Mouse (Mus musculus): ENCODE data around the gene Spata13. TPM values are rescaled to one million over a fixed set of nuclear protein-coding genes. Genes with fewer than 3 reads are reported as not detected.

Spata13 gene
- polyA plus RNA-seq, 1 experiment: 21.6 TPM

- peak overlapping the region; percentile 33; the same call in 1 of the 2 replicates for H3K27ac ChIP-seq (ENCODE audit: insufficient read depth, low read depth, low read length)
Observed at GRCm38 (mm10) chr14:60629887-60630460, 3.8 kb upstream of the Spata13 start.

GRCm38 (mm10) chr14:60630981-60631380, 2.8 kb upstream of the Spata13 start:
- Histone ChIP-seq H3K36me3 (ENCODE audit: control insufficient read depth, insufficient read depth, low read length) (no peaks in the 10 kb centered on the region), H3K27me3 (ENCODE audit: control insufficient read depth, insufficient read depth, low read length) (no peaks in the 10 kb centered on the region; the same call in 1 of the 2 replicates), H3K27ac (ENCODE audit: insufficient read depth, low read depth, low read length) (no peak overlapping the region), H3K4me1 (ENCODE audit: control insufficient read depth, insufficient read depth, insufficient read length, low read length) (peaks cover 7% of the 10 kb centered on the region), H3K4me3 (ENCODE audit: low read depth, low read length) (no peak overlapping the region)
- 78% methylated on average over 4 of the region's 4 CpGs for WGBS
- TF ChIP-seq CTCF (IDR thresholded peaks at IDR 0.05; ENCODE audit: extremely low read depth, insufficient read length, insufficient replicate concordance, low read depth, low read length): no peak
- no peak for TF ChIP-seq POLR2A (IDR thresholded peaks at IDR 0.05; ENCODE audit: low read depth, low read length)

More at GRCm38 (mm10) chr14:60629887-60630460, 3.8 kb upstream of the Spata13 start:
- H3K27me3 ChIP-seq (ENCODE audit: control insufficient read depth, insufficient read depth, low read length): no peaks in the 10 kb centered on the region; the same call in 1 of the 2 replicates
- 70% methylated on average over 9 of the region's 9 CpGs for WGBS
- no peak for TF ChIP-seq CTCF (IDR thresholded peaks at IDR 0.05; ENCODE audit: extremely low read depth, insufficient read length, insufficient replicate concordance, low read depth, low read length)
- peaks cover 7% of the 10 kb centered on the region for H3K4me1 ChIP-seq (ENCODE audit: control insufficient read depth, insufficient read depth, insufficient read length, low read length)
- no peaks in the 10 kb centered on the region for H3K36me3 ChIP-seq (ENCODE audit: control insufficient read depth, insufficient read depth, low read length)
- no peak overlapping the region for H3K4me3 ChIP-seq (ENCODE audit: low read depth, low read length)

GRCm38 (mm10) chr14:60634877-60635771, 1.3 kb downstream of the Spata13 start:
- Histone ChIP-seq H3K4me3 (ENCODE audit: low read depth, low read length) (peak overlapping the region; percentile 69), H3K27ac (ENCODE audit: insufficient read depth, low read depth, low read length) (peak overlapping the region; percentile 48), H3K36me3 (ENCODE audit: control insufficient read depth, insufficient read depth, low read length) (no peaks in the 10 kb centered on the region), H3K4me1 (ENCODE audit: control insufficient read depth, insufficient read depth, insufficient read length, low read length) (peaks cover 25% of the 10 kb centered on the region), H3K27me3 (ENCODE audit: control insufficient read depth, insufficient read depth, low read length) (no peaks in the 10 kb centered on the region)
- TF ChIP-seq POLR2A (IDR thresholded peaks at IDR 0.05; ENCODE audit: low read depth, low read length) (no peak), CTCF (IDR thresholded peaks at IDR 0.05; ENCODE audit: extremely low read depth, insufficient read length, insufficient replicate concordance, low read depth, low read length) (no peak)
- under 1% methylated on average over 45 of the region's 45 CpGs for WGBS

GRCm38 (mm10) chr14:60635911-60636607, 2.3 kb downstream of the Spata13 start:
- TF ChIP-seq POLR2A (IDR thresholded peaks at IDR 0.05; ENCODE audit: low read depth, low read length) (no peak), CTCF (IDR thresholded peaks at IDR 0.05; ENCODE audit: extremely low read depth, insufficient read length, insufficient replicate concordance, low read depth, low read length) (no peak)
- Histone ChIP-seq H3K4me1 (ENCODE audit: control insufficient read depth, insufficient read depth, insufficient read length, low read length) (peaks cover 25% of the 10 kb centered on the region), H3K27ac (ENCODE audit: insufficient read depth, low read depth, low read length) (no peak overlapping the region), H3K36me3 (ENCODE audit: control insufficient read depth, insufficient read depth, low read length) (no peaks in the 10 kb centered on the region), H3K4me3 (ENCODE audit: low read depth, low read length) (peak overlapping the region; percentile 34), H3K27me3 (ENCODE audit: control insufficient read depth, insufficient read depth, low read length) (no peaks in the 10 kb centered on the region)
- 15% methylated on average over 14 of the region's 14 CpGs for WGBS

GRCm38 (mm10) chr14:60636608-60636980, 2.8 kb downstream of the Spata13 start:
- Histone ChIP-seq H3K27me3 (ENCODE audit: control insufficient read depth, insufficient read depth, low read length) (no peaks in the 10 kb centered on the region), H3K27ac (ENCODE audit: insufficient read depth, low read depth, low read length) (no peak overlapping the region), H3K36me3 (ENCODE audit: control insufficient read depth, insufficient read depth, low read length) (no peaks in the 10 kb centered on the region), H3K4me3 (ENCODE audit: low read depth, low read length) (no peak overlapping the region), H3K4me1 (ENCODE audit: control insufficient read depth, insufficient read depth, insufficient read length, low read length) (peaks cover 28% of the 10 kb centered on the region)
- 15% methylated on average over 2 of the region's 2 CpGs for WGBS
- TF ChIP-seq CTCF (IDR thresholded peaks at IDR 0.05; ENCODE audit: extremely low read depth, insufficient read length, insufficient replicate concordance, low read depth, low read length) (no peak), POLR2A (IDR thresholded peaks at IDR 0.05; ENCODE audit: low read depth, low read length) (no peak)

- TF ChIP-seq CTCF (IDR thresholded peaks at IDR 0.05; ENCODE audit: extremely low read depth, insufficient read length, insufficient replicate concordance, low read depth, low read length) (no peak), POLR2A (IDR thresholded peaks at IDR 0.05; ENCODE audit: low read depth, low read length) (no peak)
- 49% methylated on average over 9 of the region's 9 CpGs for WGBS
- Histone ChIP-seq H3K27me3 (ENCODE audit: control insufficient read depth, insufficient read depth, low read length) (no peaks in the 10 kb centered on the region), H3K4me3 (ENCODE audit: low read depth, low read length) (no peak overlapping the region), H3K27ac (ENCODE audit: insufficient read depth, low read depth, low read length) (no peak overlapping the region), H3K4me1 (ENCODE audit: control insufficient read depth, insufficient read depth, insufficient read length, low read length) (peaks cover 29% of the 10 kb centered on the region), H3K36me3 (ENCODE audit: control insufficient read depth, insufficient read depth, low read length) (no peaks in the 10 kb centered on the region)
Observed at GRCm38 (mm10) chr14:60636996-60637395, 3.2 kb downstream of the Spata13 start.

- TF ChIP-seq POLR2A (IDR thresholded peaks at IDR 0.05; ENCODE audit: low read depth, low read length) (no peak), CTCF (IDR thresholded peaks at IDR 0.05; ENCODE audit: extremely low read depth, insufficient read length, insufficient replicate concordance, low read depth, low read length) (no peak)
- H3K4me1 ChIP-seq (ENCODE audit: control insufficient read depth, insufficient read depth, insufficient read length, low read length): peaks cover 29% of the 10 kb centered on the region
- H3K27me3 ChIP-seq (ENCODE audit: control insufficient read depth, insufficient read depth, low read length): no peaks in the 10 kb centered on the region
- WGBS: 23% methylated on average over 8 of the region's 8 CpGs
- H3K36me3 ChIP-seq (ENCODE audit: control insufficient read depth, insufficient read depth, low read length): no peaks in the 10 kb centered on the region
- no peak overlapping the region for H3K27ac ChIP-seq (ENCODE audit: insufficient read depth, low read depth, low read length)
- no peak overlapping the region for H3K4me3 ChIP-seq (ENCODE audit: low read depth, low read length)
Observed at GRCm38 (mm10) chr14:60638159-60638558, 4.4 kb downstream of the Spata13 start.
